Mouse (Mus musculus) heart, adult 2 months (tissue): Measurements from ENCODE around the gene Ntrk3.

Experiments used
- CTCF ChIP-seq: fragments of 200-600 bp; IDR thresholded peaks from 2 replicates; pipeline ENCODE4 v1.8.1; 2022; ENCODE audit warnings: antibody characterized with exemption, mild to moderate bottlenecking, moderate library complexity
- EP300 ChIP-seq: fragments of 200-500 bp; IDR thresholded peaks from 2 replicates; pipeline ENCODE4 v1.6.1; 2011; ENCODE audit warnings: low read depth, low read length, control low read depth; ENCODE audit not compliant: insufficient read depth
- POLR2A ChIP-seq: fragments of 200-500 bp; IDR thresholded peaks from 2 replicates; pipeline ENCODE4 v1.6.1; 2011; ENCODE audit warnings: mild to moderate bottlenecking, low read depth, low read length, control low read depth; ENCODE audit not compliant: insufficient read depth

- TF ChIP-seq EP300 (no peak), POLR2A (no peak), CTCF (no peak)
Measured at GRCm38 (mm10) chr7:78471755-78472154, 266.1 kb downstream of the Ntrk3 start.
